Mouse (Mus musculus) heart, adult 2 months (tissue): ENCODE measurements at regions not wholly inside any gene's neighbourhood (a gene's known extent, or its start where the extent isn't known, plus 50 kb on each side); places are given as distances from the start of the nearest gene placed in this dataset.

Experiments used
- CTCF ChIP-seq: fragments of 200-600 bp; IDR thresholded peaks from 2 replicates; pipeline ENCODE4 v1.8.1; 2022; ENCODE audit warnings: antibody characterized with exemption, mild to moderate bottlenecking, moderate library complexity
- POLR2A ChIP-seq: fragments of 200-500 bp; IDR thresholded peaks from 2 replicates; pipeline ENCODE4 v1.6.1; 2011; ENCODE audit warnings: mild to moderate bottlenecking, low read depth, low read length, control low read depth; ENCODE audit not compliant: insufficient read depth

GRCm38 (mm10) chr4:89038906-89039305 lies 98.0 kb upstream of the Mtap start:
- no peak for TF ChIP-seq POLR2A
- TF ChIP-seq CTCF: no peak
